Mouse (Mus musculus) right cerebral cortex, adult 18-20 months (tissue): ENCODE data around the gene Ap5z1.

Source experiments
- DNase-seq: peaks from one replicate; pipeline ENCODE4 v3.0.0; 2022; ENCODE audit warnings: mixed read lengths

Gene Ap5z1

DNA sequence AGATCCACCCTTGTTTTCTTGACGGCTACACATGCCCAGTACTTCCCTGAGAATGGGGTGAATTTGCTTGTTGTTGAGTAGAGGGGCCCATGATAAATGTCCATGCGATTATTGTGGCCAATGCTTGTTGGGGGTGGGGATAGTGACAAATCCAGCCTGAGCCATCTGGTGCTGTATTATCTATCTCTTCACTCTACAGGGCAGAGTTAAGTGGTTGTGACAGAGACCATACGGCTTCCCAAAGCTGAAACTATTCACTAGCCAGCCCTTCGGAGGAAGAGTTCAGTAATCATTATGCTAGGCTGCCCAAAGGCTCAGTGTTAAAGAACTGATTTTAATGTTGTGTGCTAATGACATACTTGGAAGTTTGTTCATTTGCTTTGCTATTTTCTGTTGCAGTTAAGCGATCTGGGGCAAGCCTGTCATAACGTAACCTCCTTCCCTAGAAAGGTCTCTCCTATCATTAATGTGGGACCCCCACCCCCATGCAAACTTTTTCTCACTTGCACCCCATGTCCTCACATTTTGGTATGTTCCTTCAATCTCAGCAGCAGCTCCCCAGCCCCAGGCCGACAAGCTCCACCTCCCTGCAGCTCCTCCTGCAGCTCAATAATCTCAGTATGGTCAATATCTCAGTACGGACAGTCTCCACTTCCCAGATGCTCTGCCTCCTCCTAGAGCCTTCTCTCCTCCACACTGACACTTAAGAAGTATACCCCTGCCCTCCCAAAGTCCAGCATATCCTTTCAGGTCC is 61.1 kb downstream of the Ap5z1 start:
- no peak for DNase-seq
